Mouse (Mus musculus) embryonic stem cell, embryonic (primary cell): ENCODE data around the gene Cyp2w1.

ENCODE experiments used
- CTCF ChIA-PET, 4 experiments: fragments of 300-600 bp in 2 of 4; fragments of 350-600 bp in 2 of 4; sonication (Branson Sonifier 250); formaldehyde crosslinking; loops; one replicate each; lab custom pipeline; 2022; ENCODE audit warnings: inconsistent platforms in 2 of 4; lab: Charles Lee
- POLR2A ChIA-PET, 4 experiments: fragments of 300-600 bp in 2 of 4; fragments of 350-600 bp in 2 of 4; sonication (Branson Sonifier 250); formaldehyde crosslinking; loops; one replicate each; lab custom pipeline; 2022; ENCODE audit warnings: antibody characterized with exemption in 4 of 4, inconsistent platforms in 1 of 4; lab: Charles Lee

Cyp2w1 gene

GRCm38 (mm10) chr5:139392219-139393196 is 40.1 kb downstream of the Cyp2w1 start:
- ChIA-PET CTCF (interaction anchor here in 1 of 4 experiments (0.7 kb wide), 1 partner anchor 121 kb away, joined by 3 read pairs; no protein-coding TSS in a partner anchor), POLR2A (interaction anchor here in 2 of 4 experiments (1.0 to 1.6 kb wide), 3 partner anchors 11 to 18 kb away, joined by 3 to 8 read pairs (median 3); no protein-coding TSS in a partner anchor)

DNA sequence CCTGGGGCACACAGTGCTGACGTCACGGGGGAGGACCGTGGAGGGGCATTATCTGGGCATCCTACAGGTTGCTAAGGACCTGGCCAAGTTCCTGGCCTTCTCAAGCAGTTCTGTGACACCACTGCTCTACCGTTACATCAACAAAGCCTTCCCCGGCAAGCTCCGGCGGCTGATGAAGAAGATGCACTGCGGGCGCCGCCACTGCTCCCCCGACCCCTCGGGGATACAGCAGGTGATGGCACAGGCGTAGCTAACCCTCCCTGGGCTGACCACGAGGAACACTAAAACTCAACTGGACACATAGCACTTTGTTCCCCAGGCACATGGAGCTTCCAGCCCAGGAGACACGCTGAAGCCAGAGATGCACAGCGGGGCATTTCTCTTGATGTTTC is 40.8 kb downstream of the Cyp2w1 start:
- ChIA-PET POLR2A (interaction anchor here in 2 of 4 experiments (1.3 to 1.7 kb wide), 2 partner anchors 11 to 19 kb away, joined by 3 to 4 read pairs; no protein-coding TSS in a partner anchor), CTCF (interaction anchor here in 1 of 4 experiments (0.5 kb wide), 1 partner anchor 52 kb away, joined by 3 read pairs; no protein-coding TSS in a partner anchor)

GRCm38 (mm10) chr5:139394399-139394798 is 42.0 kb downstream of the Cyp2w1 start:
- ChIA-PET CTCF (interaction anchor here in 2 of 4 experiments (0.5 to 0.9 kb wide), 3 partner anchors 10 to 231 kb away, joined by 3 to 6 read pairs (median 3); no protein-coding TSS in a partner anchor), POLR2A (interaction anchor here in 1 of 4 experiments (1.7 kb wide), 1 partner anchor 12 kb away, joined by 4 read pairs; no protein-coding TSS in a partner anchor)

GRCm38 (mm10) chr5:139395528-139395927 is 43.1 kb downstream of the Cyp2w1 start:
- POLR2A ChIA-PET = interaction anchor here in 1 of 4 experiments (1.3 kb wide), 1 partner anchor 16 kb away, joined by 3 read pairs; no protein-coding TSS in a partner anchor

GRCm38 (mm10) chr5:139397359-139397916 is 45.0 kb downstream of the Cyp2w1 start:
- POLR2A ChIA-PET = interaction anchor here in 2 of 4 experiments (1.0 to 1.9 kb wide), 5 partner anchors 10 to 86 kb away, joined by 3 to 5 read pairs (median 4); no protein-coding TSS in a partner anchor

More at GRCm38 (mm10) chr5:139395528-139395927, 43.1 kb downstream of the Cyp2w1 start:
- CTCF ChIA-PET = interaction anchor here in 1 of 4 experiments (0.7 kb wide), 1 partner anchor 1194 kb away, joined by 3 read pairs; no protein-coding TSS in a partner anchor

GRCm38 (mm10) chr5:139397959-139398753 is 45.7 kb downstream of the Cyp2w1 start:
- CTCF ChIA-PET = interaction anchor here (0.6 to 3.5 kb wide), 52 partner anchors 9 to 579 kb away, joined by 3 to 32 read pairs (median 4); partner anchors contain the start of genes 3110082I17Rik (in 1 of the 4) and Gpr146 (in 1 of the 4)
- POLR2A ChIA-PET = interaction anchor here (0.5 to 1.9 kb wide), 16 partner anchors 8 to 646 kb away, joined by 3 to 5 read pairs (median 4); partner anchors contain the start of gene 3110082I17Rik (in 1 of the 4)

More at GRCm38 (mm10) chr5:139397359-139397916, 45.0 kb downstream of the Cyp2w1 start:
- CTCF ChIA-PET = interaction anchor here (0.6 to 3.5 kb wide), 16 partner anchors 11 to 578 kb away, joined by 3 to 32 read pairs (median 4); no protein-coding TSS in a partner anchor

- POLR2A ChIA-PET = interaction anchor here (0.7 to 1.9 kb wide), 14 partner anchors 8 to 85 kb away, joined by 3 to 5 read pairs (median 3); partner anchors contain the start of gene 3110082I17Rik (in 1 of the 4)
These were observed 46.4 kb downstream of the Cyp2w1 start for GRCm38 (mm10) chr5:139398786-139399185.

DNA sequence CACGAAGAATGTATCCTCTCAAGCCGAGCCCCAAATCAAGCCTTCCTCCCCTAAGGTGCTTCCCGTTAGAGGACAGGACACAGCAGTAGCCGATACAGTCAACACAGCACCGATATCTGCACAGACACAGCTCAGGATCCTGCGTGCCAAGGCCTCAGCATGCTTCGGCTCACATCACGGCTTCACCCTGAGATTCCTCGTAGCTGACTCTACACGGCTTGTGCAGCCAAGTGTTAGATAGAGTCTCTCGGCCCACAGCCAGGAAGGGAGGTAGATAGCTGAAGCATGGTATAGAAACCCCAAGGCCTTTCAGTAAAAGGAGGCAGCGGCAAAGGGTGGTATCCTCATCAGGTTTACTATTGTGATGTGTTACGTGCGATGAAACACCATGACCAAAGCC is 47.6 kb downstream of the Cyp2w1 start:
- ChIA-PET CTCF (interaction anchor here in 3 of 4 experiments (0.5 to 3.5 kb wide), 7 partner anchors 36 to 440 kb away, joined by 3 to 32 read pairs (median 3); partner anchors contain the start of genes Cox19 (in 1 of the 3) and Micall2 (in 1 of the 3)), POLR2A (interaction anchor here in 1 of 4 experiments (1.1 kb wide), 1 partner anchor 18 kb away, joined by 3 read pairs; no protein-coding TSS in a partner anchor)

More at GRCm38 (mm10) chr5:139398786-139399185, 46.4 kb downstream of the Cyp2w1 start:
- CTCF ChIA-PET = interaction anchor here (0.6 to 3.5 kb wide), 47 partner anchors 9 to 356 kb away, joined by 3 to 32 read pairs (median 4); partner anchors contain the start of genes 3110082I17Rik (in 1 of the 4) and Gpr146 (in 1 of the 4)

- CTCF ChIA-PET = no interaction called here
These were observed 49.7 kb downstream of the Cyp2w1 start for GRCm38 (mm10) chr5:139402106-139402505.

GRCm38 (mm10) chr5:139403692-139404260 is 51.4 kb downstream of the Cyp2w1 start:
- ChIA-PET CTCF (interaction anchor here in 2 of 4 experiments (0.6 to 1.5 kb wide), 7 partner anchors 9 to 84 kb away, joined by 3 to 4 read pairs (median 3); partner anchors contain the start of gene Gpr146 (in 1 of the 2)), POLR2A (interaction anchor here in 1 of 4 experiments (0.6 kb wide), 1 partner anchor 48 kb away, joined by 4 read pairs; no protein-coding TSS in a partner anchor)

More at GRCm38 (mm10) chr5:139402106-139402505, 49.7 kb downstream of the Cyp2w1 start:
- POLR2A ChIA-PET = interaction anchor here in 1 of 4 experiments (0.5 to 1.2 kb wide), 2 partner anchors 257 to 406 kb away, joined by 3 read pairs; no protein-coding TSS in a partner anchor

DNA sequence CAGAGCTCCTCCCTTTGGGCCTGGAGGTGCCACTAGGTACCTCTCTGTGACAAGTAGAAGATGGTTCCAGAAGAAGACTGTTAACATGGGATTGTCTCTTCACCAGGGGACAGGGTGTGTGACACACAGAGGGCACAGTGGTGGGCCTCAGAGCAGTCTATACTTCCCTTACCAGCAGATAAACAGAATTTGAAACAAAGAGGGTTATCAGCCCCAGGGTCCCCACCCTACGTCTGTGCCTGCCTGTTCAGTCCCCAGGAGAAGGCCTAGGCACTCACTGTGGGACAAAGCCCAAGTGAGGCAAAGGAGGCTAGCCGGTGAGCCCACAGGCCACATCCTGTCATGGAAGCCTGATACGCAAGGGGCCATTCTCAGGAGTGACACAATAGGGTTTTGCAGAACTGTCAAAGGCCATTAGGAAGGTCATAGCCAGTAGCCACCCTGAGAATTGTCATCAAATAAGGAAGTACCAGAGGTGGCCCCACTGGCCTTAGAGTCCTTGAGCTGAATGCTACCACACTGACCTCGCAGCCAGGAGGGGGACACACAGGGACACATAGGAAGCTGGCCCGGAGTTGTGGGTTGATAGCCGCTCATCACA is 52.5 kb downstream of the Cyp2w1 start, which contains the start of gene C130050O18Rik:
Gene C130050O18Rik (plus strand): TSS at position 480 of the 601 bp plus-strand sequence.
- POLR2A ChIA-PET = interaction anchor here in 1 of 4 experiments (1.1 kb wide), 1 partner anchor 24 kb away, joined by 3 read pairs; no protein-coding TSS in a partner anchor

GRCm38 (mm10) chr5:139405478-139405877 is 53.1 kb downstream of the Cyp2w1 start:
- POLR2A ChIA-PET = interaction anchor here in 2 of 4 experiments (0.6 to 1.1 kb wide), 4 partner anchors 9 to 164 kb away, joined by 3 to 5 read pairs (median 3); no protein-coding TSS in a partner anchor
- CTCF ChIA-PET = interaction anchor here in 2 of 4 experiments (0.6 to 1.2 kb wide), 4 partner anchors 40 to 118 kb away, joined by 3 to 5 read pairs (median 4); no protein-coding TSS in a partner anchor

More for the DNA sequence above, 52.5 kb downstream of the Cyp2w1 start, which contains the start of gene C130050O18Rik:
- CTCF ChIA-PET = interaction anchor here in 2 of 4 experiments (1.0 to 1.2 kb wide), 3 partner anchors 10 to 51 kb away, joined by 3 to 5 read pairs (median 3); no protein-coding TSS in a partner anchor

- POLR2A ChIA-PET = interaction anchor here in 2 of 4 experiments (0.6 to 1.1 kb wide), 4 partner anchors 9 to 164 kb away, joined by 3 to 5 read pairs (median 3); no protein-coding TSS in a partner anchor
- CTCF ChIA-PET = interaction anchor here in 3 of 4 experiments (0.6 to 1.2 kb wide), 5 partner anchors 17 to 118 kb away, joined by 3 to 5 read pairs (median 4); no protein-coding TSS in a partner anchor
These were observed 53.5 kb downstream of the Cyp2w1 start for GRCm38 (mm10) chr5:139405953-139406352.
